Mouse (Mus musculus) embryonic facial prominence, embryonic 15.5 days (tissue): ENCODE results near the gene Med15. TPM values are rescaled to one million over a fixed set of nuclear protein-coding genes. Genes with fewer than 3 reads are reported as not detected.

Experiments used
- ATAC-seq: fragments of 200-750 bp; cut with Nextera tagmentation; 2 replicates; pipeline ENCODE4 v1.8.0; 2017; ENCODE audit warnings: low read depth, moderate TSS enrichment; ENCODE audit not compliant: insufficient number of reproducible peaks, low FRiP score, low TSS enrichment
- H3K27ac ChIP-seq: fragments of 300-500 bp; sonication (generic); replicated peaks from 2 replicates; pipeline ENCODE4 v1.5.1; 2015; ENCODE audit warnings: mild to moderate bottlenecking, inconsistent platforms
- H3K27me3 ChIP-seq: fragments of 300-500 bp; sonication (generic); 2 replicates; pipeline ENCODE4 v1.6.1; 2015; ENCODE audit warnings: inconsistent platforms
- H3K36me3 ChIP-seq: fragments of 300-500 bp; sonication (generic); 2 replicates; pipeline ENCODE4 v1.6.1; 2015; ENCODE audit warnings: mild to moderate bottlenecking, inconsistent platforms
- H3K4me1 ChIP-seq: fragments of 300-500 bp; sonication (generic); 2 replicates; pipeline ENCODE4 v1.6.1; 2015; ENCODE audit warnings: inconsistent platforms
- H3K4me2 ChIP-seq: fragments of 300-500 bp; sonication (generic); replicated peaks from 2 replicates; pipeline ENCODE4 v1.6.1; 2015; ENCODE audit warnings: mild to moderate bottlenecking, inconsistent platforms
- H3K4me3 ChIP-seq: fragments of 300-500 bp; sonication (generic); replicated peaks from 2 replicates; pipeline ENCODE4 v1.5.1; 2015; ENCODE audit warnings: mild to moderate bottlenecking, inconsistent platforms
- H3K9ac ChIP-seq: fragments of 300-500 bp; sonication (generic); 2 replicates; pipeline ENCODE4 v1.6.1; 2015; ENCODE audit warnings: inconsistent platforms
- H3K9me3 ChIP-seq: fragments of 300-500 bp; sonication (generic); replicated peaks from 2 replicates; pipeline ENCODE4 v1.6.1; 2016; ENCODE audit warnings: inconsistent platforms
- WGBS: fragments of 180-500 bp; shearing (Covaris S2); methylation state at CpG from one replicate; pipeline ENCODE4 v1.1.7; 2015; 5-methylcytosine and 5-hydroxymethylcytosine counted together
- polyA plus RNA-seq: library from polyadenylated mRNA; unstranded; fragments of >200 nt; fragmentation: Nextera tagmentation; extraction: Ambion mirVana; gene quantifications from 2 replicates; pipeline ENCODE4 v1.2.1, GENCODE M21; 2015

Med15 gene
- polyA plus RNA-seq, 1 experiment from 2014 or later = 54.6 TPM

DNA sequence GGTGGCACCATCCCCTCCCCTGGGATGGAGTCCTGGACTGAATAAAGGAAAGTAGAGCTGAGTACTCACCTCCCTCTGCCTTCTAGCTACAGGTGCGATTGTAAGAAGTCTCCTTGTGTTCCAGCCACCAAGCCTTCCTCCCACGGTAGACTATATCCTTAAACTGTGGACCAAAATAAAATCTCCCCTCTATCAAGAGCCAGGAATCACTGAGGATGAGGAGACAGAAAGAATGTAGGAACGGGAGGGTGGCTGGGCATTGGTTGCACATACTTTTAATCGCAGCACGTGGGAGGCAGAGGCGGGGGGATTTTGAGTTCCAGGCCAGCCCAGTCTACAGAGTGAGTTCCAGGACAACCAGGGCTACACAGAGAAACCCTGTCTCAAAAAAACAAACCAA lies 260 bp downstream of the Med15 start:
- 56% methylated on average over 6 of the region's 6 CpGs for WGBS
- no peak for ATAC-seq
- Histone ChIP-seq H3K9me3 (no peaks in the 10 kb centered on the region), H3K4me2 (no peak overlapping the region), H3K4me1 (no peaks in the 10 kb centered on the region), H3K27me3 (peaks cover 3% of the 10 kb centered on the region; the same call in 1 of the 2 replicates), H3K27ac (no peak overlapping the region), H3K9ac (no peak overlapping the region), H3K4me3 (no peak overlapping the region), H3K36me3 (no peaks in the 10 kb centered on the region)

GRCm38 (mm10) chr16:17732021-17732420 lies 670 bp downstream of the Med15 start:
- H3K27ac ChIP-seq = no peak overlapping the region
- ATAC-seq = no peak
- peaks cover under 1% of the 10 kb centered on the region; the same call in 1 of the 2 replicates for H3K4me1 ChIP-seq
- H3K27me3 ChIP-seq = peaks cover 3% of the 10 kb centered on the region; the same call in 1 of the 2 replicates
- no peaks in the 10 kb centered on the region for H3K36me3 ChIP-seq
- 42% methylated on average over 3 of the region's 3 CpGs for WGBS
- H3K9ac ChIP-seq = no peak overlapping the region
- H3K4me2 ChIP-seq = no peak overlapping the region
- H3K4me3 ChIP-seq = no peak overlapping the region
- H3K9me3 ChIP-seq = no peaks in the 10 kb centered on the region

DNA sequence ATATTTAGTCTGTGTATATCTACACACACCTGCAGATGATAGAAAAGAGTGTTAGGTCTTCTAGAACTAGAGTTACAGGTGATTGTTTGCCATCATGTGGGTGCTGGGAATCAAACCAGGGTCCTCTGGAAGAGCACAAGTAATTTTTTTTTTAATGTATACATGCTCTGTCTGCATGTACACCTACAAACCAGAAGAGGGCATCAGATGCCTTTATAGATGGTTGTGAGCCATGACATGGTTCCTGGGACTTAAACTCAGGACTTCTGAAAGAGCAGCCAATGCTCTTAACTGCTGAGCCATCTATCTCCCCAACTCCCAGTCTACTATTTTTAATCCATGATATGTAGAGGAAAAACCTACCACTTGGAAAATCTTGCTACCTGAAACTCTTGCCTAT lies 2.7 kb downstream of the Med15 start:
- Histone ChIP-seq H3K4me3 (no peak overlapping the region), H3K9me3 (no peaks in the 10 kb centered on the region), H3K9ac (no peak overlapping the region), H3K36me3 (no peaks in the 10 kb centered on the region), H3K4me1 (peaks cover 3% of the 10 kb centered on the region; the same call in 1 of the 2 replicates), H3K27ac (no peak overlapping the region), H3K27me3 (peaks cover 3% of the 10 kb centered on the region; the same call in 1 of the 2 replicates), H3K4me2 (no peak overlapping the region)
- ATAC-seq = no peak

DNA sequence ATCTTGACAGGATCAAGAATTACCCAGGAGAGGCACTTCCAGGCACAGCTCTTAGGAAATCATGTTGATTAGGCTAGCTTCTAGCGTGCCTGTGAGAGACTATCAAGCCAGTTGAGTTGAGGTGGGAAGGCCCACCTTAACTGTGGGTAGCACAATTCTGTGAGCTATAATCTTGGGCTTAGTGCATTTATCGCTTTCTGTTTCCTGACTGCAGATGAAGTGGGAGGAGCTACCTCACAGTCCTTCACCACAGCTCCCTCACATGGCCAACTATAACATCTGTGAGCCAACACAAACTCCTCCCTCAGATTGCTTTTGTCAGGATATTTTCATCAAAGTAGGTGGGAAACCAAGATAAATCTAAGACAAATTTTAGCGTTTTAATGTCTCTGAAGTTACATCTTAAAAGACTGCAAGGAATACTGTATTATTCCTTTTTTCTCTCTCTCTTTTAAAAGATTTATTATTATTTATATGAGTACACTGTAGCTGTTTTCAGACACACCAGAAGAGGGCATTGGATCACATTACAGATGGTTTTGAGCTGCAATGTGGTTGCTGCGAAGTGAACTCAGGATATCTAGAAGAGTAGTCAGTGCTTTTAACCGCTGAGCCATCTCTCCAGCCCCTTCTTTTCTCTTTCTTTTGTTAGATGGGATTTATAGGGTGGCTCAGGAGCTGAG lies 5.4 kb downstream of the Med15 start:
- Histone ChIP-seq H3K4me1 (peaks cover 3% of the 10 kb centered on the region; the same call in 1 of the 2 replicates), H3K27me3 (no peaks in the 10 kb centered on the region), H3K9ac (no peak overlapping the region), H3K9me3 (no peaks in the 10 kb centered on the region), H3K27ac (0 out of 2 replicates have a peak overlapping the region, but pooled peaks have one; percentile 5), H3K4me2 (0 out of 2 replicates have a peak overlapping the region, but pooled peaks have one; percentile 4), H3K36me3 (no peaks in the 10 kb centered on the region), H3K4me3 (no peak overlapping the region)
- WGBS = 7% methylated on average over 5 of the region's 5 CpGs
- ATAC-seq = no peak

GRCm38 (mm10) chr16:17724448-17724847 lies 8.2 kb downstream of the Med15 start:
- Histone ChIP-seq H3K9me3 (no peaks in the 10 kb centered on the region), H3K27ac (no peak overlapping the region), H3K36me3 (no peaks in the 10 kb centered on the region), H3K4me2 (no peak overlapping the region), H3K27me3 (no peaks in the 10 kb centered on the region), H3K4me1 (peaks cover 17% of the 10 kb centered on the region), H3K4me3 (no peak overlapping the region), H3K9ac (no peak overlapping the region)
- WGBS = 94% methylated on average over 3 of the region's 3 CpGs
- no peak for ATAC-seq

GRCm38 (mm10) chr16:17723325-17723626 lies 9.4 kb downstream of the Med15 start:
- H3K9me3 ChIP-seq = no peaks in the 10 kb centered on the region
- 53% methylated on average over 1 of the region's 1 CpGs for WGBS
- peaks cover 17% of the 10 kb centered on the region for H3K4me1 ChIP-seq
- H3K36me3 ChIP-seq = no peaks in the 10 kb centered on the region
- H3K4me2 ChIP-seq = peak overlapping the region; percentile 67; the same call in 1 of the 2 replicates
- H3K4me3 ChIP-seq = no peak overlapping the region; the same call in 1 of the 2 replicates
- H3K27me3 ChIP-seq = no peaks in the 10 kb centered on the region
- no peak overlapping the region for H3K9ac ChIP-seq
- H3K27ac ChIP-seq = peak overlapping the region; percentile 75
- no peak for ATAC-seq

DNA sequence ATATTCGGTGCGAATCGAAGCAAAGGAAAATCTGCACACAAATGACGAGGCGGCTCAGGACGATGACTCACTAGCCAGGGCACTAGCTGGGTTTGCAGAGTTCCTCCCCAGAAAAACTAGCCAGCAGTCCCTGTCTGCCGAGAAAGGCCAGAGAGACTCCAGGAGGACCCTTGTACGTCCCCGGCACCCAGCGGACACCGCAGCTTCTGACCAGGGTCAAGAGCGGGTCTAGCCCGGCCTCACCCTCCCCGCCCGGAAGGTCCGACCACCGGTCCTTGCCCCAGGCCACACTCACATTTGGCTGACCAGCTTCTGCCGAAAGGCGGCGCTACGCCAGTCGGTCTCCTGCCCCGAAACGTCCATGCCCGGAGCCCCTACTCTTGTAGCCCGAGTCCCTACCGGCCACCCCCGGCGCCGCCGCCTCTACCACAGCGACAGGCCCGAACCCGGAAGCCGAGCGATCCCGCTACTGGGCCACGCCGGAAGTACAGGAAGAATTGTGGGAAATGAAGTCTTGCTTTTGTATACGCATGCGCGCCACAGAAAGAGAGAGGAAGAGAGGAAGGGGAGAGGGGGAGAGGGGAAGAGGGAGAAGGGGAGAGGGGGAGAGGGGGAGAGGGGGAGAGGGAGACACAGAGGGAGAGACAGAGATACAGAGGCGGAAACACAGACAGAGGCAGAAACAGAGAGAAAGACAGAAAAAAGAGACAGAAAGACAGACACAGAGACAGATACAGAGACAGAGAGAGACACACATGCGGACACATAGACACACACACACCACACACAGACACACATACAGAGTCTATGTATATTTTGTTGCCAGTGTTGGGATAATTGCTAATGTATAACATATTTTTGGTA lies 10.0 kb downstream of the Med15 start:
- H3K4me1 ChIP-seq = peaks cover 17% of the 10 kb centered on the region
- no peaks in the 10 kb centered on the region for H3K9me3 ChIP-seq
- no peaks in the 10 kb centered on the region for H3K36me3 ChIP-seq
- H3K27me3 ChIP-seq = no peaks in the 10 kb centered on the region
- ATAC-seq = peak; percentile 83
- H3K27ac ChIP-seq = peak overlapping the region; percentile 75
- H3K4me2 ChIP-seq = peak overlapping the region; percentile 67
- H3K9ac ChIP-seq = peak overlapping the region; percentile 89
- peak overlapping the region; percentile 86 for H3K4me3 ChIP-seq
- WGBS = 2% methylated on average over 42 of the region's 44 CpGs

DNA sequence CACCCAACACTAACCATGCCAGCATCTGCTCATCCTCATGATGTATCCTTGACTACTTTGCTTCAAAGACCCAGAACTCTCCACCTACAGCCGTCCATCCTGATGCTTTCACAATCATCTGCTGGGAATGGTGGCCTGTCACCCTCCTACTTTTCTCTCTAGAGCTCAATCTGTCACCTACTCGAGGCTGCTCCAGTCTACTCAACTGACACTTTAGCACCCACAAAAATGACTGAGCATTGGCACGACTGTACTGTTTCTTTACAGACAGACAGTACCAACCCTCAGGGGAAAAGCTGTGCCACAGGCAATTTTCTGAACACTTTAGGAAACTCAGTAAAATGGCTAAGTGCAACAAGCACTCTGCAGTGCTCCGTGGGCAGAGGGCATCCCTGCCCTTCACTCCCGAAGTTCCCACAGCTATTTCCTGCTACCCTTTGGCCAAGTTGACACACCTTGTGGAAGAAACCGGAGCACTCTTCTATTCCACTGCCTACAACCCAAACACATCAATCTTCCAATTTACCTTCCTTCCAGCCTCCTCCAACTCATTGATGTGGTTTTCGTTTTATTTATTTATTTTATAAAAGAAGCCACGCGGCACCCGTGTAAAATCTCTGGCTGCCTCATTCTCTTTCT lies 10.8 kb downstream of the Med15 start:
- H3K4me2 ChIP-seq = peak overlapping the region; percentile 67
- 5% methylated on average over 10 of the region's 10 CpGs for WGBS
- no peak for ATAC-seq
- peaks cover 15% of the 10 kb centered on the region for H3K4me1 ChIP-seq
- H3K27me3 ChIP-seq = no peaks in the 10 kb centered on the region
- no peaks in the 10 kb centered on the region for H3K36me3 ChIP-seq
- H3K27ac ChIP-seq = peak overlapping the region; percentile 75
- H3K4me3 ChIP-seq = peak overlapping the region; percentile 86
- no peaks in the 10 kb centered on the region for H3K9me3 ChIP-seq
- peak overlapping the region; percentile 89 for H3K9ac ChIP-seq

DNA sequence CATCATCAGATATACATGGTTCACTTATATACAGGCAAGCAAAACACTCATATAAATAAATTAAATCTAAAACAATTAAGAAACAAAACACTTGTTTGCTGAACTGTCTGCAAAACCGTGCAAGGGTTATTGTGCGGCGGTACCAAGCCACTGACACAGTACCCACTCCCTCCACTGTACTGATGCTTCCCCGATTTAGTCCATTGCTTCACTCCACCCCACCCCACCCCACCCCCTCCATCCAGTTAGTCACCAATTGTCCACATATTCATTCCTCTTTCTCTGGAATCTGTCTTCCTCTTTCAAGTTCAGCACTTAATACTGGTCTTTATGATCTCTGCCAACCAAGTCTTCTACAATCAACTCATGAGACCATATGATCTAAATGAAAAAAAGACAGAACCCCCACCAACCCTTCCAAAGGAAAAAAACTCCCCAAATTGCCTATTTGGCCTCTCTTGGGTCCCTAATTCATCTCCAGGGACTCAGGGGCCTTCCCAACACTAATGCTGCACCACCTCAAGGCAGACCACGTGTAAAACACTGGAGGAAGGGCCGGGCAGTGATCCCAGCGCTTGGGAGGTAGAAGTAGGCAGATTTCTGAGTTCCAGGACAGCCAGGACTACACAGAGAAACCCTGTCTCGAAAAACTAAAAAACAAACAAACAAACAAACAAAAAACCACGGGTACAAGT lies 11.4 kb downstream of the Med15 start:
- H3K9ac ChIP-seq = peak overlapping the region; percentile 89; the same call in 1 of the 2 replicates
- ATAC-seq = no peak
- WGBS = 68% methylated on average over 9 of the region's 9 CpGs

GRCm38 (mm10) chr16:17717791-17718190 lies 14.9 kb downstream of the Med15 start:
- ATAC-seq = no peak
- H3K4me1 ChIP-seq = peaks cover 15% of the 10 kb centered on the region
- no peak overlapping the region for H3K9ac ChIP-seq
- H3K4me3 ChIP-seq = no peak overlapping the region
- H3K27ac ChIP-seq = no peak overlapping the region
- 94% methylated on average over 1 of the region's 1 CpGs for WGBS
- no peak overlapping the region for H3K4me2 ChIP-seq
- no peaks in the 10 kb centered on the region for H3K27me3 ChIP-seq
- no peaks in the 10 kb centered on the region for H3K9me3 ChIP-seq
- no peaks in the 10 kb centered on the region for H3K36me3 ChIP-seq

More for the DNA sequence above, 11.4 kb downstream of the Med15 start:
- H3K36me3 ChIP-seq = no peaks in the 10 kb centered on the region
- no peaks in the 10 kb centered on the region for H3K27me3 ChIP-seq
- no peaks in the 10 kb centered on the region for H3K9me3 ChIP-seq
- H3K4me2 ChIP-seq = peak overlapping the region; percentile 67
- H3K4me1 ChIP-seq = peaks cover 15% of the 10 kb centered on the region
- peak overlapping the region; percentile 86 for H3K4me3 ChIP-seq
- no peak overlapping the region for H3K27ac ChIP-seq

- Histone ChIP-seq H3K27ac (no peak overlapping the region), H3K4me1 (no peaks in the 10 kb centered on the region), H3K9me3 (no peaks in the 10 kb centered on the region), H3K36me3 (peaks cover 9% of the 10 kb centered on the region), H3K4me2 (no peak overlapping the region), H3K4me3 (no peak overlapping the region), H3K27me3 (no peaks in the 10 kb centered on the region), H3K9ac (no peak overlapping the region)
- 90% methylated on average over 1 of the region's 1 CpGs for WGBS
- no peak for ATAC-seq
Measured at GRCm38 (mm10) chr16:17707541-17707940, 25.1 kb downstream of the Med15 start.
